Mouse (Mus musculus) ZHBTc4 (cell line): ENCODE data around the gene Vmn2r57.
"Not testable (repeated sequence)": the region's sequence is repeated elsewhere in the genome, so short reads cannot be mapped to it uniquely, and the experiment has no call there.

ENCODE experiments used
- DNase-seq: peaks from one replicate; pipeline ENCODE4 v3.0.0-alpha.2; 2011; ENCODE audit warnings: low read depth, low spot score

The Vmn2r57 gene

DNA sequence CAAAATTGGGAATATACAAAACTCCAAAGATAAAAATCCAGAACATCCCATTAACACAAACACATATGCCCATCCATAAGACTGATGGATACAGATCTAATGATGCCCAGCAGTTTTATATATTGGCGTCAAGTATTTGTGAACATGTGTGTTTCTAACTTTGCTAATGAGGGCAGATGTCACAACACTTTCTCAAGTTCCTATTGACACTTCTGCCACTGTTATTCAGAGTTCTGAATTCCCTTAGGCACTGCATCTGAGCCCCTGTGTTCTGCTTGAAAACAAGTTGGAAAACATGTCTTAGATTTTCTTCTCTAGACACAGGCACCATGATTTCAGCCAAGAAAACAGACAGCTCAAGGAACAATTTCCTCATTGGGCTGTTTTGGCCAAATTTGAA is at the start of gene Vmn2r57:
Gene Vmn2r57 (minus strand): TSS at position 101 of the 400 bp plus-strand sequence.
- not testable (repeated sequence) for DNase-seq

DNA sequence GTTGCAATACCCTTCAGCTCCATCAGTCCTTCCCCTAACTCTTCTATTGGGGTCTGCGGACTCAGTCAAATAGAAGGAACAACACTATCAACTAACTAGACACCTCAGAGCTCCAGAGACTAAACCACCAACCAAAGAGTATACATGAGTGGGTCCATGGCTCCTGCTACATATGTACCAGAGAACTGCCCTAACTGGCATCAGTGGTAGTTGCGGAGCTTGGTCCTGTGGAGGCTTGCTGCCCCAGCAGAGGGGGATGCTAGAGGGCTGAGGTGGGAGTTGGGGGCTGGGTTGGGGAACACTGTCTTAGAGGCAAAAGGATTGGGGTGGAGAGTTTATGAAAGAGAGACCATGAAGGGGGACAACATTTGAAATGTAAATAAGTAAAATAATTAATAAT is 49.4 kb upstream of the Vmn2r57 start:
- no peak for DNase-seq

- peak; percentile 42 for DNase-seq
Observed at GRCm38 (mm10) chr7:41451864-41452263, 3.4 kb upstream of the Vmn2r57 start.

GRCm38 (mm10) chr7:41394130-41394529 is 54.4 kb downstream of the Vmn2r57 start:
- DNase-seq: no peak

GRCm38 (mm10) chr7:41393048-41393971 is 55.2 kb downstream of the Vmn2r57 start, which contains the start of gene AI987944:
AI987944 (minus strand) TSS chr7:41393379.
- DNase-seq: peak; percentile 95
